Mouse (Mus musculus): ENCODE results near the gene BC049352. TPM values are rescaled to one million over a fixed set of nuclear protein-coding genes. Genes with fewer than 3 reads are reported as not detected.

BC049352 gene
- polyA plus RNA-seq, 1 experiment from 2014 or later: 0.15 TPM

- ATAC-seq (ENCODE audit: insufficient number of reproducible peaks, low FRiP score, low TSS enrichment, low read depth): no peak
- Histone ChIP-seq H3K9ac (no peak overlapping the region), H3K27ac (no peak overlapping the region), H3K9me3 (no peaks in the 10 kb centered on the region), H3K4me3 (no peak overlapping the region), H3K36me3 (no peaks in the 10 kb centered on the region), H3K27me3 (no peaks in the 10 kb centered on the region), H3K4me2 (no peak overlapping the region), H3K4me1 (no peaks in the 10 kb centered on the region)
- 57% methylated on average over 8 of the region's 8 CpGs for WGBS
Measured at GRCm38 (mm10) chr9:45229359-45229758, 47.6 kb downstream of the BC049352 start.

DNA sequence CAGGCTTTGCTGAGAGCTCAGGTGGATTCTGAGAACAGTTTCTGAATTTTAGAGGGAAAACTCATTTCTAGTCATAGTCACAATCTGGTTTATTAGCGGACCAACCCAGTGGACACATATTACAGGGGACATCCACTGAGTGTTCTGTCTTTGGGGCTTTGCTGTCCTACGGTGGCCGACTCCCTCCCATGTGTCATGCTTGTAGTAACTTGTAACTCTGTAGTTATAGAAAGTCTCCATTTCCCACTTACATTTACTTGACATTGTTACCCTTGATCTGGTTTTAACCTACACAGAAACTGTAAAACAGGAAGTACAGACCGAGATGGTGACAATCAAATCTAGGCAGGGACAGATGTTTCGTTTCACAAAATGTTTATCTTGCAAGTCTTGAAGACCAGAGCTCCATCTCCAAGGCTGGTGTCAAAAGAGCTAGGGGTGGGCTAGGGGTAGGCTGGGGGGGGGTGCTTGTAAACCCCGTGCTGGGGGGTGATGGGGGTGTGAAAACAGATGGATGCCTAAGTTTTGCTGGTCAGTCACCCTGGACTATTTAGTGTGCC lies 53.9 kb downstream of the BC049352 start:
- Histone ChIP-seq H3K27ac (no peak overlapping the region), H3K9me3 (no peaks in the 10 kb centered on the region), H3K4me3 (no peak overlapping the region), H3K4me1 (no peaks in the 10 kb centered on the region), H3K9ac (no peak overlapping the region), H3K36me3 (no peaks in the 10 kb centered on the region), H3K4me2 (no peak overlapping the region), H3K27me3 (no peaks in the 10 kb centered on the region)
- no peak for ATAC-seq (ENCODE audit: insufficient number of reproducible peaks, low FRiP score, low TSS enrichment, low read depth)
- WGBS: 72% methylated on average over 6 of the region's 6 CpGs

DNA sequence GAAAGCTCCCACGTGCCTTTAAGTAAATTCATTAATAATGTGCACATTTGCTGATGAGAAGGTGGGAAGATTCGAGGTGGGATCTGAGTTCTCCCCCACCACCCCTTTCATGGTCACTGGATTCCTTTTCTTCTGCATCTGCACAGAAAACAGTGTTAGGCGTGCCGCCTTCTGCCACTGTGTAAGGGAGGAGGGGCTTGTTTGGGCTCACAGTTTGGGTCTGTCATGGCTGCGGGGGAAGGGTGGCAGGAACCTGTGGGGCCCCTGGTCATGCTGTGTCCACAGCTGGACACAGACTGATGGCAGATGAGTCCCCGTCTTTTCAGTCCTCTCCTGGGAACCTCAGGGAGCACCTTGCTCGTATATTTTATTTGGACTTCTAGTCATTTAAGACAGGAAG lies 54.9 kb downstream of the BC049352 start:
- no peaks in the 10 kb centered on the region for H3K9me3 ChIP-seq
- no peaks in the 10 kb centered on the region for H3K27me3 ChIP-seq
- no peak for ATAC-seq (ENCODE audit: insufficient number of reproducible peaks, low FRiP score, low TSS enrichment, low read depth)
- no peaks in the 10 kb centered on the region for H3K36me3 ChIP-seq
- H3K27ac ChIP-seq: no peak overlapping the region
- H3K4me1 ChIP-seq: no peaks in the 10 kb centered on the region
- no peak overlapping the region for H3K9ac ChIP-seq
- WGBS: 44% methylated on average over 7 of the region's 7 CpGs
- H3K4me3 ChIP-seq: no peak overlapping the region
- H3K4me2 ChIP-seq: no peak overlapping the region

- no peaks in the 10 kb centered on the region for H3K9me3 ChIP-seq
- H3K4me1 ChIP-seq: no peaks in the 10 kb centered on the region
- no peak overlapping the region for H3K27ac ChIP-seq
- ATAC-seq (ENCODE audit: insufficient number of reproducible peaks, low FRiP score, low TSS enrichment, low read depth): no peak
- H3K27me3 ChIP-seq: no peaks in the 10 kb centered on the region
- H3K4me3 ChIP-seq: no peak overlapping the region
- no peaks in the 10 kb centered on the region for H3K36me3 ChIP-seq
- no peak overlapping the region for H3K4me2 ChIP-seq
- 71% methylated on average over 5 of the region's 5 CpGs for WGBS
- no peak overlapping the region for H3K9ac ChIP-seq
Measured at GRCm38 (mm10) chr9:45241397-45241796, 59.6 kb downstream of the BC049352 start.

- 92% methylated on average over 1 of the region's 1 CpGs for WGBS
Measured at GRCm38 (mm10) chr9:45245432-45245831, 63.6 kb downstream of the BC049352 start.

GRCm38 (mm10) chr9:45246060-45246459 lies 64.3 kb downstream of the BC049352 start:
- no peak overlapping the region for H3K4me2 ChIP-seq
- H3K27me3 ChIP-seq: no peaks in the 10 kb centered on the region
- no peaks in the 10 kb centered on the region for H3K4me1 ChIP-seq
- no peak overlapping the region for H3K9ac ChIP-seq
- no peak for ATAC-seq (ENCODE audit: insufficient number of reproducible peaks, low FRiP score, low TSS enrichment, low read depth)
- no peaks in the 10 kb centered on the region for H3K36me3 ChIP-seq
- no peak overlapping the region for H3K27ac ChIP-seq
- 88% methylated on average over 6 of the region's 6 CpGs for WGBS
- H3K4me3 ChIP-seq: no peak overlapping the region
- no peaks in the 10 kb centered on the region for H3K9me3 ChIP-seq

More at GRCm38 (mm10) chr9:45245432-45245831, 63.6 kb downstream of the BC049352 start:
- no peaks in the 10 kb centered on the region for H3K9me3 ChIP-seq
- no peak overlapping the region for H3K4me3 ChIP-seq
- no peak overlapping the region for H3K4me2 ChIP-seq
- H3K27me3 ChIP-seq: no peaks in the 10 kb centered on the region
- ATAC-seq (ENCODE audit: insufficient number of reproducible peaks, low FRiP score, low TSS enrichment, low read depth): no peak
- H3K27ac ChIP-seq: no peak overlapping the region
- no peaks in the 10 kb centered on the region for H3K36me3 ChIP-seq
- H3K9ac ChIP-seq: no peak overlapping the region
- H3K4me1 ChIP-seq: no peaks in the 10 kb centered on the region

DNA sequence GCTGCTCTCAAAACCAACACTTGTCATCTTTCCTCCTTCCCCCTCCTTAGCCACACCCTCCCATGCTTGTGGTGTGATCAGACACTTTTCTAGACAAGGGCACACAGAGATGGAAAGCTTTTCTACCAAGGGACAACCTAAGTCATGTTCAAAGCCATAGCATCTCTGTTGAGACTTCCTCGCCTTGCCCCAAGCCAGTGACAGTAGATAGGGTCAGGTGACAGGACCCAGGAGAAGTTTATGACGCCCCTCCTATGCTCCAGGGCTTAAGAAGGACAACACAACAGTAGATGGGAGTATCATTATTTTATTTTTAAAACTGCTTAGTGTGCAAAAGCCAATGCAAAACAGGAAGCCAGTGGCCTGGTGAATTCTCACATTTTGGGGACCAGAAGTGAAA lies 65.7 kb downstream of the BC049352 start:
- no peak for ATAC-seq (ENCODE audit: insufficient number of reproducible peaks, low FRiP score, low TSS enrichment, low read depth)
- Histone ChIP-seq H3K27me3 (no peaks in the 10 kb centered on the region), H3K4me2 (no peak overlapping the region), H3K4me1 (no peaks in the 10 kb centered on the region), H3K27ac (no peak overlapping the region), H3K36me3 (no peaks in the 10 kb centered on the region), H3K4me3 (no peak overlapping the region), H3K9ac (no peak overlapping the region), H3K9me3 (no peaks in the 10 kb centered on the region)
- WGBS: 73% methylated on average over 2 of the region's 2 CpGs

GRCm38 (mm10) chr9:45250306-45250705 lies 68.5 kb downstream of the BC049352 start:
- Histone ChIP-seq H3K36me3 (no peaks in the 10 kb centered on the region), H3K27me3 (no peaks in the 10 kb centered on the region), H3K9ac (no peak overlapping the region), H3K4me1 (no peaks in the 10 kb centered on the region), H3K4me3 (no peak overlapping the region), H3K27ac (no peak overlapping the region), H3K4me2 (no peak overlapping the region), H3K9me3 (no peaks in the 10 kb centered on the region)
- WGBS: 77% methylated on average over 7 of the region's 7 CpGs
- ATAC-seq (ENCODE audit: insufficient number of reproducible peaks, low FRiP score, low TSS enrichment, low read depth): no peak

DNA sequence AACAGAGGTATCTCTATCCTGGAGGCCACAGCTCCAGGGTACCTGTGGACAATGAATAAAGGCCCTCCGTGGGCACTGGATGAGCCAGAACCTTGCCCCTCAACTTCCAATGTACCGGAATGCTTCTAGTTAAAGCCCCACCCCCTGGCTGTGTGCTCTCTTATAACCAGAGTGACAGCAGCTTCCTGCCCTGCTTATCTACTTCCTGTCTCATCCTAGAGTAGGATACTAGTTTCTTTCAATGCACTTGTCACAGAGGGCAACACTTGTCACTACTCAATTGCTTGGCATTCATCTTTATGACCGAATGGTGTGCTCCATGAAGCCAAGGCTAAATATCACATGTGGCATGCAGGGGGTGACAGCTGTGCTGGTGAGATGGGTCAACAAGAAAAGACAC lies 69.5 kb downstream of the BC049352 start:
- Histone ChIP-seq H3K4me2 (no peak overlapping the region), H3K27me3 (no peaks in the 10 kb centered on the region), H3K9ac (no peak overlapping the region), H3K36me3 (no peaks in the 10 kb centered on the region), H3K27ac (no peak overlapping the region), H3K9me3 (no peaks in the 10 kb centered on the region), H3K4me1 (no peaks in the 10 kb centered on the region), H3K4me3 (no peak overlapping the region)
- 67% methylated on average over 3 of the region's 3 CpGs for WGBS
- no peak for ATAC-seq (ENCODE audit: insufficient number of reproducible peaks, low FRiP score, low TSS enrichment, low read depth)

DNA sequence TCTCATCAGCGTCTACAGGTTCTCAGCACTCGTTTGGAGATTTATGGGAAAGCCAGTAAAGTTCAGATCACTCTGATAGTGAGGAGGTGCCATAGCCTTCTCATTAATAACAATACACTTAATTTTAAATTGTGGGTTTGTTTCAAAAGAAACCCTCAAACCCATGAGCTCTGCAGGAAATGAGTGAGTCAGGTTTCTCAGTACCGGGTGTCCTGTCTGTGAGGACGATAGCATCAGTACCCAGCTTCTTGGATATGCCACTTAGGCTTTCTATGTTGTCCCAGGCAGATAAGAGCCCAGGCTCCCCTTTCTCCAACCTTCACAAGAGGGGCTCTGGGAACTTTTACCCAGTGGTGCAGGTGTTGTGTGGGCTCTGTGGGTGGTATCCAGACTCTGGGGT lies 70.2 kb downstream of the BC049352 start:
- Histone ChIP-seq H3K4me3 (no peak overlapping the region), H3K27ac (no peak overlapping the region), H3K4me1 (no peaks in the 10 kb centered on the region), H3K27me3 (no peaks in the 10 kb centered on the region), H3K9ac (no peak overlapping the region), H3K9me3 (no peaks in the 10 kb centered on the region), H3K36me3 (no peaks in the 10 kb centered on the region), H3K4me2 (no peak overlapping the region)
- ATAC-seq (ENCODE audit: insufficient number of reproducible peaks, low FRiP score, low TSS enrichment, low read depth): no peak
- 51% methylated on average over 4 of the region's 4 CpGs for WGBS

GRCm38 (mm10) chr9:45252395-45252794 lies 70.6 kb downstream of the BC049352 start:
- no peaks in the 10 kb centered on the region for H3K9me3 ChIP-seq
- no peaks in the 10 kb centered on the region for H3K36me3 ChIP-seq
- no peak overlapping the region for H3K9ac ChIP-seq
- H3K4me1 ChIP-seq: no peaks in the 10 kb centered on the region
- ATAC-seq (ENCODE audit: insufficient number of reproducible peaks, low FRiP score, low TSS enrichment, low read depth): no peak
- no peak overlapping the region for H3K4me2 ChIP-seq
- no peak overlapping the region for H3K4me3 ChIP-seq
- WGBS: 71% methylated on average over 6 of the region's 6 CpGs
- no peak overlapping the region for H3K27ac ChIP-seq
- no peaks in the 10 kb centered on the region for H3K27me3 ChIP-seq

DNA sequence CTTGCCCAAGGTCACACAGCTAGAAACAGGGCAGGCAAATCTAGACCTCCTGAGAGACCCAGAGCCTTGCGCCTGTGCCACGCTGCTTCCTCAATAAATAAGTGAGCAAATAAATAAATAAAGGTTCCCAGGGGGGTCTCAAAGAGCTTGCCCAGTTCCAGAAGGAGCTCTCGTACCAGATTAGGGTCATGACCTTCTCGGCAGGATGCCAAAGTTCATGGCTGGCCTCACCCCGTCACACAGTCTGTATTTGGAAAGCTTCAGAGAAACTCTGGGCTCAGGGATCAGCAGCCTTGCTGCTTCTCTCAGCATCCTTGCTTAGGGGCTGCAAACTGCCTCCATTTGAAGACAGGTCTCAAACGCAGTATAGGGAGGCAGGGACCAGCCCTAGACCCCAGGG lies 72.2 kb downstream of the BC049352 start:
- H3K27me3 ChIP-seq: no peaks in the 10 kb centered on the region
- no peak overlapping the region for H3K27ac ChIP-seq
- ATAC-seq (ENCODE audit: insufficient number of reproducible peaks, low FRiP score, low TSS enrichment, low read depth): no peak
- H3K9me3 ChIP-seq: no peaks in the 10 kb centered on the region
- H3K4me3 ChIP-seq: no peak overlapping the region
- H3K4me2 ChIP-seq: no peak overlapping the region
- WGBS: 47% methylated on average over 6 of the region's 6 CpGs
- H3K36me3 ChIP-seq: no peaks in the 10 kb centered on the region
- H3K4me1 ChIP-seq: no peaks in the 10 kb centered on the region
- H3K9ac ChIP-seq: no peak overlapping the region

- no peaks in the 10 kb centered on the region for H3K4me1 ChIP-seq
Measured at GRCm38 (mm10) chr9:45254605-45255004, 72.8 kb downstream of the BC049352 start.

More at GRCm38 (mm10) chr9:45254605-45255004, 72.8 kb downstream of the BC049352 start:
- H3K4me3 ChIP-seq: no peak overlapping the region
- 51% methylated on average over 4 of the region's 4 CpGs for WGBS
- no peak for ATAC-seq (ENCODE audit: insufficient number of reproducible peaks, low FRiP score, low TSS enrichment, low read depth)
- H3K27me3 ChIP-seq: no peaks in the 10 kb centered on the region
- no peak overlapping the region for H3K4me2 ChIP-seq
- H3K9me3 ChIP-seq: no peaks in the 10 kb centered on the region
- H3K36me3 ChIP-seq: no peaks in the 10 kb centered on the region
- H3K27ac ChIP-seq: no peak overlapping the region
- no peak overlapping the region for H3K9ac ChIP-seq

Measured in limb, embryonic 15.5 days (tissue).